Mouse (Mus musculus) left cerebral cortex, postnatal 14 days (tissue): ENCODE measurements around the gene Ceacam1. TPM values are rescaled to one million over a fixed set of nuclear protein-coding genes. Genes with fewer than 3 reads are reported as not detected.
"Not testable (repeated sequence)": the region's sequence is repeated elsewhere in the genome, so short reads cannot be mapped to it uniquely, and the experiment has no call there.

ENCODE experiments used
- DNase-seq, 2 experiments: peaks; one replicate each; pipeline ENCODE4 v3.0.0; 2021 to 2022; ENCODE audit warnings: low spot score in 2 of 2, mixed read lengths in 1 of 2
- intact Hi-C: fragments of 180-260 bp; cut with DNase I; formaldehyde crosslinking; loops from one replicate; pipeline ENCODE4 v1.15.1; 2025
- total RNA-seq, 2 experiments: library from RNA; stranded (reverse); gene quantifications; 2 replicates each; pipeline ENCODE4 v1.2.3; 2021

Gene Ceacam1
- total RNA-seq, 2 experiments from 2014 or later = 2.9 to 3.0 TPM

GRCm38 (mm10) chr7:25449913-25450890, 27.2 kb downstream of the Ceacam1 start:
- no peak for DNase-seq
- intact Hi-C loops = no loop called here

- intact Hi-C loops = no loop called here
- DNase-seq = no peak
Measured at GRCm38 (mm10) chr7:25440816-25441153, 36.6 kb downstream of the Ceacam1 start.

- intact Hi-C loops = no loop called here
- no peak for DNase-seq
Measured at GRCm38 (mm10) chr7:25439978-25440815, 37.2 kb downstream of the Ceacam1 start.

GRCm38 (mm10) chr7:25439124-25439822, 38.1 kb downstream of the Ceacam1 start:
- no peak for DNase-seq
- intact Hi-C loops = no loop called here

- no peak for DNase-seq
- intact Hi-C loops = no loop called here
Measured at GRCm38 (mm10) chr7:25436704-25437103, 40.7 kb downstream of the Ceacam1 start.

GRCm38 (mm10) chr7:25436226-25436625, 41.2 kb downstream of the Ceacam1 start:
- no peak for DNase-seq
- intact Hi-C loops = no loop called here

GRCm38 (mm10) chr7:25435546-25435851, 41.9 kb downstream of the Ceacam1 start:
- no peak for DNase-seq
- intact Hi-C loops = no loop called here

GRCm38 (mm10) chr7:25434654-25435545, 42.5 kb downstream of the Ceacam1 start:
- DNase-seq = no peak
- intact Hi-C loops = no loop called here

GRCm38 (mm10) chr7:25433781-25434560, 43.4 kb downstream of the Ceacam1 start:
- intact Hi-C loops = no loop called here
- DNase-seq = no peak

GRCm38 (mm10) chr7:25433007-25433541, 44.3 kb downstream of the Ceacam1 start:
- no peak for DNase-seq
- intact Hi-C loops = no loop called here

GRCm38 (mm10) chr7:25432381-25432780, 45.0 kb downstream of the Ceacam1 start:
- intact Hi-C loops = no loop called here
- DNase-seq = no peak

GRCm38 (mm10) chr7:25429886-25430784, 47.3 kb downstream of the Ceacam1 start:
- DNase-seq = no peak
- intact Hi-C loops = no loop called here

- DNase-seq = no peak
- intact Hi-C loops = no loop called here
Measured at GRCm38 (mm10) chr7:25428321-25428720, 49.1 kb downstream of the Ceacam1 start.

GRCm38 (mm10) chr7:25427144-25427543, 50.3 kb downstream of the Ceacam1 start:
- intact Hi-C loops = no loop called here
- DNase-seq = no peak

- intact Hi-C loops = loop anchor here (1.0 kb wide), 1 partner anchor 53 kb away; no protein-coding TSS in a partner anchor
- DNase-seq = not testable (repeated sequence)
Measured at GRCm38 (mm10) chr7:25426380-25426779, 51.0 kb downstream of the Ceacam1 start.

GRCm38 (mm10) chr7:25424429-25424828, 53.0 kb downstream of the Ceacam1 start:
- DNase-seq = peak; percentile 82 to 92
- intact Hi-C loops = loop anchor here (2.0 kb wide), 1 partner anchor 176 kb away; no protein-coding TSS in a partner anchor
